Mouse (Mus musculus) frontal cortex, adult (tissue): Measurements from ENCODE around the gene Cdh13.

Source experiments
- ATAC-seq: cut with Nextera tagmentation; 2 replicates; pipeline ENCODE4 v1.9.2; 2017; ENCODE audit warnings: mild to moderate bottlenecking, moderate library complexity, mixed read lengths; ENCODE audit not compliant: low TSS enrichment

Gene Cdh13

GRCm38 (mm10) chr8:118296477-118296876 lies 12.9 kb downstream of the Cdh13 start:
- ATAC-seq, result no peak

GRCm38 (mm10) chr8:118306957-118307356 lies 23.4 kb downstream of the Cdh13 start:
- ATAC-seq, result no peak

- no peak for ATAC-seq
Observed at GRCm38 (mm10) chr8:118309106-118309505, 25.6 kb downstream of the Cdh13 start.

DNA sequence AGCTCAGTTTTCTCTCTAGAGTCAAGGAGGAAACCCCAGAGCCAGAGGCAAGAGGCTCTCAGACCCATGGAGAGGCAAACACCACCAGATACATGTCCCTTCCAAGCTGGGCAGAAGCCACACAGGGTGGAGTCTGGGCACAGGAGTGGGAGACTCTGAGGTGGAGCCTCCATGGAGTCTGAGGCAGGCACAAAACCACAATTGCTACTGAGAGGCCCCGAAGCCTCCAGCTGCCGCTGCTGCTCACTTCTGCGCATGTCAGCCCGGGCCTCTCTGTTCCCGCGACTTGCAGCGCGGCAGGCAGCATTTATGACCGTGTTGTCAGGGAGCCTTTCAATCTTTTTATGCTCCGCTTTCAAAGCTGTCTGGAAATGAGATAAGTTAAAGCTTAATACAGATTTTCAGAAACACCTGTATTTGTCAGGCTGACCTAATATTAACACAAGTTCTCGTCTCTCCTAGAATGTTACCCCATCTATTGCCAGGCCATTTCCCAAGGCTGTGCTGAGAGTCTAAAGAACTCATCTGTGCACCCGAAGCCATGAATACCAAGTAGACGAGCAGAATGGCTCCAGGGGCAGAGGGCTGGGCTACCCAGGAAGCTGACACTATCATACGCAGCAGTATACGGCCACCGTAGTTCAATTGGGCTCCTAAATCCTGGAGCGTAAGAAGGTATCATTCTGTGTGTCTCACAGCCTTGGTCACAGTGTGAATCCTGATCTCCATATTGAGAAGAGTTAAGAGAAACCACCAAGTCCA lies 30.1 kb downstream of the Cdh13 start:
- ATAC-seq, result 0 out of 2 replicates have a peak, but pooled peaks have one; percentile 27

DNA sequence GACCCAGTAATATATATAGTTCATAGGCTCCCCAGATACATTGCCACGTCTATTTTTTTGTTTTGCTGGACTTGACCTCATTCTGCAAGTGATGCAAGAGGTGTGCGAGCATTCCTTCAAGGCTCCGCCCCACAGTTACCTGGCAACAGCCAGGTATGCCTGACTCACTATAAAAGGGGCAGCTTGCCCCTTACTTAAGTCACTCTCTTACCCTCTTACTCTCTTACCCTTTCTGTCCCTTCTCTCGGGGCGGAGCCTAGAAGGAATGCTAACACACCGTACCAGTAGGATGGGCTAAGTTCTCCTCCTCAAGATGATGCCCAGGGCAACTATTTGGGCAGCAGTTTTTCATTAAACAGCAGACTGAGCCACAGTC lies 30.6 kb downstream of the Cdh13 start:
- no peak for ATAC-seq

DNA sequence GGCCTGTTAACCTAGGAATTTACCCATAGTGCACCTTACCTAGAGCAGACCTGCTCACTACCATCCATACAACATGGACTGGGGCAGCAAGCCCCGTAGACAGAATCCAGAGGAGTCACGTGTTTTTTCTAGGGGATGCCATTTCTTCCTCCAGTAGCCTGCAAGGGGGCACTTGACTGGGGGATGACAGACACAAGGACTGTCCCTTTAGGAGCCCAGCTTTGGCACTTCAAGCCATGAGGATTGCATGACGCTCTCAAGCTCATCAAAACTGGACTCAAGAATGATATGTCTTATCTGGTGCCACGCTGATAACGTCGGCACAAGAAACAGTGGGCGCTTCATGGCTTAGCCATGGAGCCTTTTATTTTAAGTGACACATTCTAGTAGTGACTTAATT lies 31.4 kb downstream of the Cdh13 start:
- no peak for ATAC-seq

DNA sequence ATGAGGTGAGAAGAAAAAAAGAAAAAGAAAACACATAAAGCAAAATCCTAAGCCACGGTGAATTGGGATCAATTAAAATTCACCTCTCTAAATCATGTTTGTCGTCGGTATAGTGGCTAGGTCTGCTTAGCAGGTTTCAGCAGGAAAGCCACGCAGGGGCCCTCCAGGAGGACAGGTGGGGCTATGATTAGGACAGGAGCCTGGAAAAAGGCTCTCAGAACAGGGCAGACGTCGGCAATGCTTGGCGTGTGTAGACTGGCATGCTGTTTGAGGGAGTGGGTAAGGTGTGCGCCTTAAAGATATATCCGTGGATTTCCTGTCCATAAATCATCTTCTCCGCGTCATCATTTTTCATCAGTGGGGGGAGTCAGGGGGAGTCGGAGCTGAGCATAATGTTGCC lies 32.9 kb downstream of the Cdh13 start:
- no peak for ATAC-seq

DNA sequence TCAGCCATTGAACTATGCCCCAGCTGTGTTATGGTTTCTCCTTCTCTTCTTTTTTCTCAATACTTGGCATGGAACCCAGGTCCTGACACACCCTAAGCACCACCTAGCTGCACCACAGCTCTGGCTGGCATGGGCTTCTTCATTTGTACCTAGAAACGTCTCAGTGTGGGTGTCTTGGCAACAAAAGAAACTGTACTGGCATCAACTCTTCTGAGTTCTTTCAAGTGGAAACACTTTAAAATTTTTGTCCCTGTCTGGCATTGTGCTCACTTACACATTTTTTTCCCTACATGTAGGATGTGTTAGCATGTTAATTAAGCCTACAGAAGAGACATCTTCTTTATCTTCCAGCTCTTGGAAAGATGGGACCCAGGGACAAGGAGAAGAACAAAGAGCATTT lies 37.0 kb downstream of the Cdh13 start:
- peak; percentile 95 for ATAC-seq

DNA sequence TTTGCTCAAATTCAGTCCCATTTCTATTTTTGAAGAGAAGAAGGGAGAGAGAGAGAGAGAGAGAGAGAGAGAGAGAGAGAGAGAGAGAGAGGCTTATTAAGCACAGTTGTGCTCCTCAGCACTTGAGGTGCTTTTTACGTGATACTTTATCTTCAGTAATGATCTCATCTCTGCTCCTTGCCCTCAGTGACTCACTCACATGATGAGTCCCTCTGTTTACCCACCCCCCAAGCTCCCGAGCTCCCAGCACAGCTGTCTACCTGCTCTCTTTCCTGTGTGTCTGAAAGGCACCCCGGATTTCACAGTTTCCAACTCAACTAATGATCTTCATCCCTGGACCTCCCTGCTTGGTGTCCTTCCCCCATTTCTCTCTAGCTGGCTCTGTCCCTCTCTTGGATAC lies 39.9 kb downstream of the Cdh13 start:
- no peak for ATAC-seq

- ATAC-seq, result no peak
Observed at GRCm38 (mm10) chr8:118334933-118335332, 51.4 kb downstream of the Cdh13 start.

DNA sequence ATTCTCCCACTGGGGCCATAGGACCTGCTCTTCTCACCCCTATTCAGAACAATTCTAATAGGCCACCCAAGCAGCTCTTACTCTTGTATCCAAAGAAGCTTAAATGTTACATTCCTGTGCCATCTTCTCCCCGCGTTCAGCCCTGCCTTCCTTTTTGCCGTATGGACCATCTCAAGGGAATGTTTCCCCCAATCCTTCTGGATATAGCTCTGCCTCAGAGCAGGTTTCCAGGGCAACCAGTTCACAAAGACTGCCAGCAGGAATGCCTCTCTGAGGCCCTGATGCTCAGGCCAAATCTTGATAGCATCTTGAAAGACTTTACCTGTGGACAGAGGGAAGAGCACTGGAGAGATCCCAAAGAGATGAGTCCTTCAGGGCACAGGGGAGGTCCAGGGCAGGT lies 56.2 kb downstream of the Cdh13 start:
- no peak; the same call in 1 of the 2 replicates for ATAC-seq

DNA sequence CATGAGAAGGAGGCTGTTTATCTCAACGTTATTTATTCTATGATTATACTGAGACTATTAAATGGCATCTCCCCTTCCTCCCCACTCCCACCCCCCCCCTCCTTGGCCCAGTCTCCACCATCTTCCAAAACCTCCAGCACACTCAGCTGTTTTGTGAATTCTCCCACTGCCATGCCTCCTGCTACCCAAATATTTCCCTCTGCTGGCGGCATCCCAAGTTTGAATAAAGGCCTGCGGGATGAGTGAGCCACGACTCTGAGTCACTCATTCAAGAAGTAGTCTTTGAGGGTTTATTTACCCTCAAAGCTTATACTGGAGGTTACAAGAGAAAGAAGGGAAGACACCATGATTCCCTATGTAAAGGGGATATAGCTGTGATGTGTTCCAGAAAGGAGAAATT lies 59.7 kb downstream of the Cdh13 start:
- no peak; the same call in 1 of the 2 replicates for ATAC-seq

DNA sequence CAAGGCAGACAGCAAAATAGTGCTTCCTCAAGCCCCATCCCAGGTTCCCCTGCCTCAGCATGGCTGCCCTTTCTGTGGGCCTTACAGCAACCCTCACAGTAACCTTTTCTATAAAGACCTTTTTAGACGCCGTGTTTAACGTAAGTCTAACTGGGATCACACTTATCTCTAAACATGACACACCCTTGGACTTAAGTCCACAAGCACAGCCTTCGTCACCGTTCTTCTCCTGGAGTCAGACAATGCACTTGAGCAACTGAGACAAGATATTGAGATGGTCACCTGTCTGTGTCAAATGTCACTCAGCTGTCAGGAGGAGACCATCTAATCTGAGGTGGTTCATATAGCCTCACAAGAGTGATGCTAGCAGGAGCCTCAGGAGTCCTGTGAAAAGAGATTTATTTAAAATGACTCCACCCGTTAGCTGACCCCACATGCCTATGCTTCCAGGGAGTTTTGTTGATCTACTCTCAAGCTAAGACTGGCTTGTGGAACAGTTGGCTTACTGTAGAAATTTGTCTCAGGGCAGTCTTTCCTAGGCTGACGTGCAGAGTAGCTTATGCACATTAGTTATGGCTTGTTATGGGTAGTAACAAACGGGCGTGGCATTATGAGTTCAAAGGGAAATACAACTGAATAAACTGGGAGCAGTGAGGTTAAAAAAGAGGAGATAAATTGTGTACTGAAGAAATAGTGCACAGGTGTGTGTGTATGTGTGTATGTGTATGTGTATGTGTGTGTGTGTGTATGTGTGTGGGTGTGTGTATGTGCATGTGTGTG lies 65.4 kb downstream of the Cdh13 start:
- ATAC-seq, result no peak

DNA sequence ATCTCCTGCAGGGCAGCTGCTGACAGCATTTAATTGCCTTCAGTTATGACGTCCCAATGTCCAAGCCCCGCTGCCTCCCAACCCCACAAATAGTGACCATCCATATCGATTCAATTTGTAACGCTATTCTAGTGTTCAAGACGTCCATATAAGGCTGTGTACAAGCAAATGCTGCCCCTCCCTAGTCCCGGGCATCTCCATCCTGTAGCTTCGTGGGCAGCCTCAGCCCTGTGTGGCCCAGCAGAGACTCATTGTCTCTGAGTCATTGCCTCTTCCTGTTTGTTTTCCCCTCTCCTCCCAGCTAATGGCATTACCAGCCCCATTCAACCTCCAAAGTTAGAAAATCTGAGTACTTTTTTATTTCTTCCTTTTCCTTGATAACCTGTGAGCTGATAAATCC lies 66.6 kb downstream of the Cdh13 start:
- no peak for ATAC-seq

- ATAC-seq, result peak; percentile 72
Observed at GRCm38 (mm10) chr8:118353022-118353421, 69.5 kb downstream of the Cdh13 start.

DNA sequence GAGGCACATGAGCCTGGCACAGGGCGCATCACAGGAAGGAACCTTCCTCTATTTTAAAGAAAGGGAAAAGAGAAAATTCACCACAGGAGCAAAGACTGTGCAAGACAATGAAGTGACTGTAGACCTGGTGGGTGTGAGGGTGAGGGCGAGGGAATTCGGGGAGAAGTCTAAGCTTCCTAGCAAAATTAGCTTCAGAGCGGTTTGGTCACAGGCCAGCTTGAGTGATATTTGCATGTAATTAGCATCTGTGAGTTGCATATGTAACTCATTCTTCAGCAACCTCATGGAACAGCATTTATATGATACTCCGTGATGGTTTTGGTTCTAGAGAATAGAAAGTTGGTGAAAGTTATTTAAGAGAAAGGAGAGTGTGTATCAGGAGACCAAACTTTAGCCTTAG lies 73.5 kb downstream of the Cdh13 start:
- ATAC-seq, result peak; percentile 22

GRCm38 (mm10) chr8:118357596-118357995 lies 74.1 kb downstream of the Cdh13 start:
- peak; percentile 85 for ATAC-seq

- ATAC-seq, result no peak
Observed at GRCm38 (mm10) chr8:118363781-118364180, 80.2 kb downstream of the Cdh13 start.

DNA sequence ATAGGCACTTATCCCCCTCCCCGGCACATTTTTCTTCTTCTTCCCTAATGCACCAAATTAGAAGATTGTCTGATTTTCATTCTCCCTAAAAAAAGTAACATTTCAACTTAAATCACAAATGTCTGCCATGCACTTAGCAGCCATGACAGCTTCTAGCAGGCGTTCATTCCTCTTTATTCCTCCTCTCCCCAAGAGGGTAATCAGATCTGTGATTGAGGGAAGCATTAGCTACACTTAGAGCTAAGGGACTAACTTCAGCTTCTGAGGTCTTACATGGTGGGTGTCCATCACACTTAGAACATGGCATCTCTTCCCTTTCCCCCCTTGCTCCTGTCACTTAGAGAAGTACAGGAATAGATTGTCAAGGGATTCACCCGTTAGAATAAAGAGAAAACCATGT lies 89.6 kb downstream of the Cdh13 start:
- ATAC-seq, result no peak

DNA sequence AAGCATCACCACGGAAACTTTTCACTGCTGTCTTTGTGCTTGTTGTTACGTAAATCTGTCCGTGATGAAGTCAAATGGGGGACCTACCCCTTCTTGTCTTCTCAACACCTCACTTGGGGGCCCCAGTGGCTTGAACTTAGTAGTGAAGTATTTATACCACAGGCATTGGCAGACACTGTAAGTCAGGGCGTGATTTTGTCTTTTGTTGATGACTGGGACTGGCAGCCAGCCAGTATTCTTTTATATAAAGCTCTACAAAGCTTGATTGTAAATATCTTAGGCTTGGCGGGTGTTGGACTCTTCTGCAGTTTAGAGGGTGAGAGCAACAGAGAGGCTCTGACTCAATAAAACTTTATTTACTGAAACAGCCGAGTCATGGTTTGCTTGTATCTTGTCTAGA lies 91.2 kb downstream of the Cdh13 start:
- 0 out of 2 replicates have a peak, but pooled peaks have one; percentile 31 for ATAC-seq

DNA sequence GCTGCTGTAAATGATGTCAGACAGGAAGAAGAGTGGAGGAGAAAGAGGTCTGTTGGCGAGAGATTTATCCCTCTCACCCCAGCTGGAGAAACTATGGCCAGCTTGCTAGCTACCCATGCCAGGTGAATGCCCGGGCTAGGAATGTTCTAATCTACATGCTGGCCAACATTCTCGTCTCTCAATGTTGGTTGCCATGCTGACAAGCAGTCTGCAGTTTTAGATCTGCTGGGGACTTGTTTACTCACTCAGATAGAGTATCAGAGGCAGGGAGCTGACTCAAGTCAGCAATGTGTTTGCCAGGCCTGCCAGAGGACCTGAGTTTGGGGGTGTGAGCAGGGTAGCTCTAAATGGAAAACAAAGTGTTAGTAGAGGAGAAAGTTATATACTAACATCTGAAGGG lies 93.3 kb downstream of the Cdh13 start:
- no peak for ATAC-seq

- no peak for ATAC-seq
Observed at GRCm38 (mm10) chr8:118378985-118379384, 95.5 kb downstream of the Cdh13 start.

DNA sequence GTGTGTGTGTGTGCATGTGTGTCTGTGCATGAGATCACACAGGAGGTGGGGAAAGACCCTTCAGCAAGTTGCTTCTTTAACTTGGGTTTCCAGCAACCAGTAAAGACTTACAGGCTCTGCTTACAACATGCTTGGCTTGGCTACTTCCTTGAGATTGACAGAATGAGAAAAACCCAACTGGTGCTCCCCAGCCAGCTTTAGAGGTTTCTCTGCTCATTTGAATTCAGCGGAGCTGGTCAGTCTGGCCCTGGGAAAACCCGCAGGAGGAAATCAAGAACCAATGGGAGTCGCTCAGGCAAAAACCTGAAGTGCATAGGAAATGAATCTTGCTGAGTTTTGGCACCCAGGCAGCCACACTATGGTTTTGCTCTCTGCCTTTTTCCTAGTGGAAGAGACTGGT lies 96.1 kb downstream of the Cdh13 start:
- peak; percentile 50; the same call in 1 of the 2 replicates for ATAC-seq
